Mouse (Mus musculus) liver, embryonic 14.5 days (tissue): ENCODE measurements around the gene Cfdp1. TPM values are rescaled to one million over a fixed set of nuclear protein-coding genes. Genes with fewer than 3 reads are reported as not detected.

ENCODE experiments used
- ATAC-seq: fragments of 200-750 bp; cut with Nextera tagmentation; 2 replicates; pipeline ENCODE4 v1.8.0; 2017; ENCODE audit warnings: moderate number of reproducible peaks, mild to moderate bottlenecking, moderate library complexity; ENCODE audit not compliant: insufficient read depth
- DNase-seq, 3 experiments: peaks; one replicate each; pipeline ENCODE4 v3.0.0-alpha.2; 2012 to 2013; ENCODE audit warnings: low read depth in 3 of 3, low spot score in 3 of 3
- H3K27ac ChIP-seq: fragments of 300-500 bp; sonication (generic); 2 replicates; pipeline ENCODE4 v1.5.1; 2014; ENCODE audit warnings: moderate library complexity, mild to moderate bottlenecking, control low read depth, inconsistent platforms
- H3K27me3 ChIP-seq: fragments of 300-500 bp; sonication (generic); 2 replicates; pipeline ENCODE4 v1.6.1; 2014; ENCODE audit warnings: mild to moderate bottlenecking, low read length, moderate library complexity; ENCODE audit not compliant: control insufficient read depth, insufficient read depth
- H3K36me3 ChIP-seq: fragments of 300-500 bp; sonication (generic); replicated peaks from 2 replicates; pipeline ENCODE4 v1.6.1; 2014; ENCODE audit warnings: low read depth; ENCODE audit not compliant: control insufficient read depth, insufficient read depth
- H3K4me1 ChIP-seq, 2 experiments: fragments of 200-500 bp in 1 of 2; fragments of 300-500 bp in 1 of 2; sonication (generic) in 1 of 2; replicated peaks; 2 replicates each; pipeline ENCODE4 v1.6.1; 2012 to 2014; ENCODE audit warnings: antibody characterized with exemption in 1 of 2, inconsistent platforms in 1 of 2, low read length in 1 of 2; ENCODE audit not compliant: control insufficient read depth in 2 of 2, insufficient read depth in 2 of 2
- H3K4me2 ChIP-seq: fragments of 300-500 bp; sonication (generic); 2 replicates; pipeline ENCODE4 v1.6.1; 2014; ENCODE audit warnings: low read depth, mild to moderate bottlenecking, control low read depth, moderate library complexity
- H3K4me3 ChIP-seq, 2 experiments: fragments of 200-500 bp in 1 of 2; fragments of 300-500 bp in 1 of 2; sonication (generic) in 1 of 2; 2 replicates each; pipeline ENCODE4 v1.5.1; 2012 to 2014; ENCODE audit warnings: low read depth in 2 of 2, low read length in 2 of 2, mild to moderate bottlenecking in 2 of 2, control low read depth in 1 of 2, inconsistent platforms in 1 of 2, moderate library complexity in 1 of 2; ENCODE audit not compliant: insufficient read depth in 1 of 2
- H3K9ac ChIP-seq: fragments of 300-500 bp; sonication (generic); replicated peaks from 2 replicates; pipeline ENCODE4 v1.6.1; 2014; ENCODE audit warnings: mild to moderate bottlenecking, control low read depth, moderate library complexity
- H3K9me3 ChIP-seq: fragments of 300-500 bp; sonication (generic); 2 replicates; pipeline ENCODE4 v1.6.1; 2016; ENCODE audit warnings: low read length, mixed read lengths; ENCODE audit not compliant: control insufficient read depth
- CTCF ChIP-seq: IDR thresholded peaks from 2 replicates; pipeline ENCODE4 v1.5.1; 2016; ENCODE audit warnings: antibody characterized with exemption, low read depth, control low read depth
- EP300 ChIP-seq: IDR thresholded peaks from 2 replicates; pipeline ENCODE4 v1.6.1; 2016; ENCODE audit warnings: antibody characterized with exemption, low read depth
- WGBS: fragments of 180-500 bp; shearing (Covaris S2); extraction: QIAGEN DNeasy Blood & Tissue Kit; methylation state at CpG from one replicate; pipeline ENCODE4 v1.1.7; 2014; ENCODE audit not compliant: insufficient replicate concordance; 5-methylcytosine and 5-hydroxymethylcytosine counted together
- polyA plus RNA-seq, 2 experiments: library from polyadenylated mRNA; depleted of rRNA in 1 of 2; stranded (reverse) in 1 of 2; unstranded in 1 of 2; fragments of >200 nt; fragmentation: Nextera tagmentation in 1 of 2; extraction: Ambion mirVana in 1 of 2; gene quantifications; 2 replicates each; pipeline versions ENCODE4 v1.2.1 to v1.2.3; 2012 to 2014

Gene Cfdp1
- polyA plus RNA-seq, 2 experiments, result 46.8 to 82.8 TPM

DNA sequence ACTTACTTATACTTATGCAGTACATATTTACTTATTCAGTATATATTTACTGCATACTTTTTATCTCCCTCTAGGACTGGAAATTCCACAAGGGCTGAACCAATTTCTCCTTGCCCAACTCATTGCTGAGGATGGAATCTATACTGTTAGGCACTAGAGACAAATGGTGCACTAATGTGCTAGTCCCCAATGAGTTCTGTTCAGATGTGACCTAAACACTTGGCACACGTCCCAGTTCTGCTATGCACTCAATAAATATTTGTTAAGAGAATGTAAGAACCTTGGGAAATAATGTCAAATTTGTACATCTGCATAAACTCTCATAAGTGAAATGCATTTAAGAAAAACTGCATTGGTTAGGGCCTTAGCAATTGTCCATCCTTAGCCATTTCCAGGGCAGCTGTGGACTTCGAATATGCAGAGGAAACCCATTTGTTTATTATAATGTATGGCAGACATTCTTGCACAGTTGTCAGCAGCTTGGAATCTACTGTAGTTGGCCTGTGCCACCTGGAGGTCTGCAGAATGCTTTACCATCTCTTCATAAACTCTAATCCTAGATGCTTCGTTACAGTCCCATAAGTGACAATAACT lies 60.7 kb downstream of the Cfdp1 start:
- H3K27me3 ChIP-seq, result no peaks in the 10 kb centered on the region
- H3K27ac ChIP-seq, result no peak overlapping the region
- no peak overlapping the region for H3K4me2 ChIP-seq
- no peak overlapping the region for H3K4me3 ChIP-seq
- H3K4me1 ChIP-seq, result 0 out of 4 replicates have a peak, but pooled peaks cover 0 to 2% of the 10 kb centered on the region in 2 experiments
- no peak overlapping the region for H3K9ac ChIP-seq
- 73% methylated on average over 3 of the region's 3 CpGs for WGBS
- ATAC-seq (no peak), DNase-seq (no peak)
- no peaks in the 10 kb centered on the region; the same call in 1 of the 2 replicates for H3K36me3 ChIP-seq
- TF ChIP-seq EP300 (no peak), CTCF (no peak)
- H3K9me3 ChIP-seq, result no peaks in the 10 kb centered on the region

- no peak for ATAC-seq
Observed at GRCm38 (mm10) chr8:111789639-111790038, 64.5 kb downstream of the Cfdp1 start.

GRCm38 (mm10) chr8:111789200-111789599 lies 64.9 kb downstream of the Cfdp1 start:
- Histone ChIP-seq H3K36me3 (no peaks in the 10 kb centered on the region; the same call in 1 of the 2 replicates), H3K9ac (no peak overlapping the region), H3K4me2 (no peak overlapping the region), H3K27ac (no peak overlapping the region), H3K4me1 (0 out of 4 replicates have a peak, but pooled peaks cover 0 to 2% of the 10 kb centered on the region in 2 experiments), H3K9me3 (no peaks in the 10 kb centered on the region), H3K4me3 (no peak overlapping the region), H3K27me3 (no peaks in the 10 kb centered on the region)
- TF ChIP-seq EP300 (no peak), CTCF (no peak)
- no peak for DNase-seq
- no peak for ATAC-seq
- WGBS, result 70% methylated on average over 4 of the region's 4 CpGs

More at GRCm38 (mm10) chr8:111789639-111790038, 64.5 kb downstream of the Cfdp1 start:
- no peak for TF ChIP-seq CTCF
- no peak for TF ChIP-seq EP300
- H3K4me3 ChIP-seq, result no peak overlapping the region
- no peak for DNase-seq
- no peaks in the 10 kb centered on the region for H3K9me3 ChIP-seq
- no peak overlapping the region for H3K4me2 ChIP-seq
- no peak overlapping the region for H3K27ac ChIP-seq
- no peak overlapping the region for H3K9ac ChIP-seq
- 0 out of 4 replicates have a peak, but pooled peaks cover 0 to 2% of the 10 kb centered on the region in 2 experiments for H3K4me1 ChIP-seq
- H3K27me3 ChIP-seq, result no peaks in the 10 kb centered on the region
- H3K36me3 ChIP-seq, result no peaks in the 10 kb centered on the region; the same call in 1 of the 2 replicates

DNA sequence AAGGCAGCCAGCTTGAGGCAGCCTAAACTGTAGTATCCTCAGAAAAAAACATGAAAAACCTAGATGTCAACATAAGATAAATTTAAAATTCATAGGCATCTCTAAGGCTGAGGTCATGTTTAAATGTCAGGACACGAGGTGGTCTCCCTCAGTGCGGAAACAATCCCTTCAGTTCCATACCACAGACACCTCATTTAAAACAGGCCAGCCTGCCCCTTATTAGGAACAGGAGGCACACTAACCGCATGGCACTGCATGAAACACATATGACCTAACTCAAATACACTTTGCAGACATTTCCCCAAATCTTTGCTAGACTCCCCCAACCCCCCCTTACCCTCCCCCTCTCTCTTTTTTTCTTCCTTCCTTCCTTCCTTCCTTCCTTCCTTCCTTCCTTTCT lies 65.6 kb downstream of the Cfdp1 start:
- Histone ChIP-seq H3K27ac (no peak overlapping the region), H3K9ac (no peak overlapping the region), H3K27me3 (no peaks in the 10 kb centered on the region), H3K4me3 (no peak overlapping the region), H3K36me3 (no peaks in the 10 kb centered on the region), H3K9me3 (no peaks in the 10 kb centered on the region), H3K4me1 (0 out of 4 replicates have a peak, but pooled peaks cover 0 to 2% of the 10 kb centered on the region in 2 experiments), H3K4me2 (no peak overlapping the region)
- TF ChIP-seq CTCF (no peak), EP300 (no peak)
- DNase-seq (no peak), ATAC-seq (no peak)
- WGBS, result 75% methylated on average over 3 of the region's 3 CpGs

GRCm38 (mm10) chr8:111788085-111788484 lies 66.0 kb downstream of the Cfdp1 start:
- ATAC-seq, result no peak

More at GRCm38 (mm10) chr8:111788085-111788484, 66.0 kb downstream of the Cfdp1 start:
- Histone ChIP-seq H3K27me3 (no peaks in the 10 kb centered on the region), H3K4me2 (no peak overlapping the region), H3K9me3 (no peaks in the 10 kb centered on the region), H3K4me1 (0 out of 4 replicates have a peak, but pooled peaks cover 0 to 2% of the 10 kb centered on the region in 2 experiments), H3K4me3 (no peak overlapping the region), H3K9ac (no peak overlapping the region), H3K36me3 (no peaks in the 10 kb centered on the region), H3K27ac (no peak overlapping the region)
- DNase-seq, result no peak
- WGBS, result 72% methylated on average over 5 of the region's 5 CpGs
- TF ChIP-seq CTCF, result no peak
